Mouse (Mus musculus): ENCODE measurements at regions not wholly inside any gene's neighbourhood (a gene's known extent, or its start where the extent isn't known, plus 50 kb on each side); places are given as distances from the start of the nearest gene placed in this dataset.

DNA sequence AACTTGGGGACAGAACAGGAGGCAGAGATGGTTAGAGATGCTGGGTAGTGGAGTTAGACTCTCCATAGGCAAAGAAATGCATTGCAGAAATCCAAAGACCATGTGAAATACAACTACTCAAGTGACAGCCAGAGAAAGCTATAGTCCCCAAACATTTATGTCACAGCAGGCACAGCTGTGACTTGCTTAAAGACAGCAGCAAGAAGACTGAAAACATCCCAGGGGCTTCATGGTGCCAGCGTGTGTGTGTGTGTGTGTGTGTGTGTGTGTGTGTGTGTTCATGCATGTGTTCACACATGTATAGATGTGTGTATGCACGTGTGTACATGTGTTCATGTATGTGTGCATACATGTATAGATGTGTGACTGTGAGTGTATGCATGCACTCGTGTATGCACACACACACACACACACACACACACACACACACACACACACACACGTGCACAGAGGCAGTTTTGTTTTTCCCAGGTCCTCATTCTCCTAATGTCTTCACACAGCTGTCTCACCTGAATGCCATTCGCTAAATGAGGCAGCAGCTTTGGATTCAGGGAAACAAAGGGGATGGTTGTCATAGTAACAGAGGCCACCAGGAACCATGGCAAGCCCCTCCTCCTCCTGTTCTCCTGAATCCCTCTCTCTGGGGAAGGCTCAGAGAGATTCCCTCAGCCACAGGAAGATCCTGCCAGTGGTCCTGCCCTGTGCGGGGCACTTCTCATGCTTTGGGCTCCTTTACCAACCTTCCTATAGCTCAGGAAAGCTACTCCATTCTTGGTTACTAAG lies 182.4 kb downstream of the Gm11011 start:
- Histone ChIP-seq H3K4me3 (ENCODE audit: low read depth, low read length) (no peak overlapping the region), H3K36me3 (ENCODE audit: control insufficient read depth, insufficient read depth) (no peaks in the 10 kb centered on the region), H3K27ac (ENCODE audit: low read depth, low read length) (no peak overlapping the region), H3K4me2 (replicated peaks; ENCODE audit: low read depth) (no peak overlapping the region), H3K4me1 (replicated peaks; ENCODE audit: control insufficient read depth, insufficient read depth, low read length) (no peaks in the 10 kb centered on the region), H3K27me3 (replicated peaks; ENCODE audit: control insufficient read depth, insufficient read depth, low read length) (no peaks in the 10 kb centered on the region), H3K9me3 (ENCODE audit: control insufficient read depth) (no peaks in the 10 kb centered on the region), H3K9ac (ENCODE audit: low read depth, low read length) (no peak overlapping the region)
- WGBS: 30% methylated on average over 6 of the region's 6 CpGs
- no peak for TF ChIP-seq CTCF (IDR thresholded peaks at IDR 0.05; ENCODE audit: low read depth)
- no peak for ATAC-seq

GRCm38 (mm10) chr2:169397758-169398157 lies 189.8 kb downstream of the Gm11011 start:
- no peak for TF ChIP-seq CTCF (IDR thresholded peaks at IDR 0.05; ENCODE audit: low read depth)
- Histone ChIP-seq H3K27me3 (replicated peaks; ENCODE audit: control insufficient read depth, insufficient read depth, low read length) (no peaks in the 10 kb centered on the region), H3K4me3 (ENCODE audit: low read depth, low read length) (no peak overlapping the region), H3K27ac (ENCODE audit: low read depth, low read length) (no peak overlapping the region), H3K36me3 (ENCODE audit: control insufficient read depth, insufficient read depth) (no peaks in the 10 kb centered on the region), H3K9ac (ENCODE audit: low read depth, low read length) (no peak overlapping the region), H3K9me3 (ENCODE audit: control insufficient read depth) (no peaks in the 10 kb centered on the region), H3K4me1 (replicated peaks; ENCODE audit: control insufficient read depth, insufficient read depth, low read length) (no peaks in the 10 kb centered on the region), H3K4me2 (replicated peaks; ENCODE audit: low read depth) (no peak overlapping the region)
- WGBS: 58% methylated on average over 6 of the region's 6 CpGs
- no peak for ATAC-seq

GRCm38 (mm10) chr2:169397013-169397412 lies 190.5 kb downstream of the Gm11011 start:
- 81% methylated on average over 4 of the region's 4 CpGs for WGBS
- ATAC-seq: no peak
- no peak overlapping the region for H3K27ac ChIP-seq (ENCODE audit: low read depth, low read length)
- H3K9me3 ChIP-seq (ENCODE audit: control insufficient read depth): no peaks in the 10 kb centered on the region
- H3K4me2 ChIP-seq (replicated peaks; ENCODE audit: low read depth): no peak overlapping the region
- no peak overlapping the region for H3K9ac ChIP-seq (ENCODE audit: low read depth, low read length)
- no peaks in the 10 kb centered on the region for H3K4me1 ChIP-seq (replicated peaks; ENCODE audit: control insufficient read depth, insufficient read depth, low read length)
- H3K4me3 ChIP-seq (ENCODE audit: low read depth, low read length): no peak overlapping the region
- H3K36me3 ChIP-seq (ENCODE audit: control insufficient read depth, insufficient read depth): no peaks in the 10 kb centered on the region
- H3K27me3 ChIP-seq (replicated peaks; ENCODE audit: control insufficient read depth, insufficient read depth, low read length): no peaks in the 10 kb centered on the region
- TF ChIP-seq CTCF (IDR thresholded peaks at IDR 0.05; ENCODE audit: low read depth): no peak

GRCm38 (mm10) chr2:169396294-169396693 lies 191.3 kb downstream of the Gm11011 start:
- H3K9ac ChIP-seq (ENCODE audit: low read depth, low read length): no peak overlapping the region
- H3K4me2 ChIP-seq (replicated peaks; ENCODE audit: low read depth): no peak overlapping the region
- WGBS: 84% methylated on average over 4 of the region's 4 CpGs
- H3K4me3 ChIP-seq (ENCODE audit: low read depth, low read length): no peak overlapping the region
- H3K27me3 ChIP-seq (replicated peaks; ENCODE audit: control insufficient read depth, insufficient read depth, low read length): no peaks in the 10 kb centered on the region
- no peak overlapping the region for H3K27ac ChIP-seq (ENCODE audit: low read depth, low read length)
- TF ChIP-seq CTCF (IDR thresholded peaks at IDR 0.05; ENCODE audit: low read depth): no peak
- H3K36me3 ChIP-seq (ENCODE audit: control insufficient read depth, insufficient read depth): no peaks in the 10 kb centered on the region
- H3K9me3 ChIP-seq (ENCODE audit: control insufficient read depth): no peaks in the 10 kb centered on the region
- ATAC-seq: no peak
- H3K4me1 ChIP-seq (replicated peaks; ENCODE audit: control insufficient read depth, insufficient read depth, low read length): no peaks in the 10 kb centered on the region

DNA sequence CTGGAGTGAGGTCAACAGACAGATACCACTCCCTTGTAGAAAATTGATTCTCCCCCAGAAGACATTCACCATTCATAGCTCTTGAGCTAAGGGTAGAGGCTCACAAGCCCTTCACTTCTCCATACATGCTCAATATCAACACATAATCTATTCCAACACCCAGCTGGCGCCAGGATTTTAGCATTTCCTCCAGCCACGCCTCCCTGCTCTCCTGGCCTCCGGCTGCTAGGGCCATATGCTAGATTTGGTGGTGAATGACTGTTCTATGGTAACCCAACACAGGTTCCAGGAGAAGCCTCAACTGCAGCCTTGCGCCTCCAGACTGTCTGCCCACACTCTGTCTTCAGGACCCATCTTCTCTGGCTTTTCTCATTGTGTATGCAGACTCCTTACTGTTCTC lies 197.9 kb downstream of the Gm11011 start:
- Histone ChIP-seq H3K9ac (ENCODE audit: low read depth, low read length) (no peak overlapping the region), H3K27ac (ENCODE audit: low read depth, low read length) (no peak overlapping the region), H3K4me3 (ENCODE audit: low read depth, low read length) (no peak overlapping the region), H3K36me3 (ENCODE audit: control insufficient read depth, insufficient read depth) (no peaks in the 10 kb centered on the region), H3K4me1 (replicated peaks; ENCODE audit: control insufficient read depth, insufficient read depth, low read length) (no peaks in the 10 kb centered on the region), H3K4me2 (replicated peaks; ENCODE audit: low read depth) (no peak overlapping the region), H3K27me3 (replicated peaks; ENCODE audit: control insufficient read depth, insufficient read depth, low read length) (no peaks in the 10 kb centered on the region), H3K9me3 (ENCODE audit: control insufficient read depth) (no peaks in the 10 kb centered on the region)
- 76% methylated on average over 4 of the region's 4 CpGs for WGBS
- TF ChIP-seq CTCF (IDR thresholded peaks at IDR 0.05; ENCODE audit: low read depth): no peak
- no peak for ATAC-seq

- 46% methylated on average over 8 of the region's 8 CpGs for WGBS
- Histone ChIP-seq H3K9me3 (ENCODE audit: control insufficient read depth) (no peaks in the 10 kb centered on the region), H3K36me3 (ENCODE audit: control insufficient read depth, insufficient read depth) (no peaks in the 10 kb centered on the region), H3K4me1 (replicated peaks; ENCODE audit: control insufficient read depth, insufficient read depth, low read length) (no peaks in the 10 kb centered on the region), H3K4me2 (replicated peaks; ENCODE audit: low read depth) (no peak overlapping the region), H3K27me3 (replicated peaks; ENCODE audit: control insufficient read depth, insufficient read depth, low read length) (no peaks in the 10 kb centered on the region), H3K4me3 (ENCODE audit: low read depth, low read length) (no peak overlapping the region), H3K9ac (ENCODE audit: low read depth, low read length) (no peak overlapping the region), H3K27ac (ENCODE audit: low read depth, low read length) (no peak overlapping the region)
- ATAC-seq: no peak
- no peak for TF ChIP-seq CTCF (IDR thresholded peaks at IDR 0.05; ENCODE audit: low read depth)
Measured at GRCm38 (mm10) chr2:169388569-169388968, 199.0 kb downstream of the Gm11011 start.

Data from intestine, postnatal 0 days (tissue).